Mouse (Mus musculus) granulocyte monocyte progenitor cell, adult 5-6 weeks (primary cell): ENCODE results near the gene Ccn6. TPM values are rescaled to one million over a fixed set of nuclear protein-coding genes. Genes with fewer than 3 reads are reported as not detected.

ENCODE experiments used
- total RNA-seq, 2 experiments: library from RNA; stranded (forward) in 1 of 2; stranded (reverse) in 1 of 2; fragments of 200-712, 200-1000 nt in 1 of 2; fragments of >200 nt in 1 of 2; fragmentation: Nextera tagmentation in 1 of 2; gene quantifications; 2 replicates each; pipeline ENCODE4 v1.2.3; 2014 to 2017

The Ccn6 gene
- total RNA-seq, 2 experiments from 2014 or later, result not detected

Other genes starting within 250 kb of the Ccn6 start
- not detected in 2 replicates for gene Lama4, start 198.3 kb downstream of the Ccn6 start, total RNA-seq (2014; fragmentation: Nextera tagmentation)
- not detected in 2 replicates for gene Lama4, start 198.3 kb downstream of the Ccn6 start, total RNA-seq (2017)
- 0.60 and 20.7 TPM in 2 replicates for gene Fam229b, start 29.9 kb downstream of the Ccn6 start, total RNA-seq (2014; fragmentation: Nextera tagmentation)
- gene Fam229b, start 29.9 kb downstream of the Ccn6 start, total RNA-seq (2017), result 0.78 TPM in 1 of 2 replicates, not detected in the other
- 13.3 and 16.7 TPM in 2 replicates for gene Tube1, start 29.8 kb downstream of the Ccn6 start, total RNA-seq (2014; fragmentation: Nextera tagmentation)
- 15.6 and 19.8 TPM in 2 replicates for gene Tube1, start 29.8 kb downstream of the Ccn6 start, total RNA-seq (2017)
- 5.3 and 8.8 TPM in 2 replicates for gene Fyn, start 205.1 kb upstream of the Ccn6 start, total RNA-seq (2014; fragmentation: Nextera tagmentation)
- 5.6 and 6.6 TPM in 2 replicates for gene Fyn, start 205.1 kb upstream of the Ccn6 start, total RNA-seq (2017)